Mouse (Mus musculus) cerebellum, adult 2 months (tissue): ENCODE results near the gene Maip1.

ENCODE experiments used
- CTCF ChIP-seq: fragments of 200-500 bp; IDR thresholded peaks from 2 replicates; pipeline ENCODE4 v1.5.1; 2011; ENCODE audit warnings: low read depth, mild to moderate bottlenecking, control low read depth, low read length, moderate library complexity, borderline replicate concordance; ENCODE audit not compliant: insufficient read depth
- POLR2A ChIP-seq: fragments of 200-500 bp; IDR thresholded peaks from 2 replicates; pipeline ENCODE4 v1.6.1; 2011; ENCODE audit warnings: low read length, control low read depth, borderline replicate concordance; ENCODE audit not compliant: insufficient read depth

- TF ChIP-seq POLR2A (no peak), CTCF (0 out of 2 replicates have a peak, but pooled peaks have one; percentile 34)
These were observed 12.1 kb upstream of the Maip1 start for GRCm38 (mm10) chr1:57394051-57394450.
